Mouse (Mus musculus) lung, postnatal 0 days (tissue): ENCODE measurements around the gene Fam71f2.

Source experiments
- CTCF ChIP-seq: IDR thresholded peaks from 2 replicates; pipeline ENCODE4 v1.5.1; 2016; ENCODE audit warnings: antibody characterized with exemption, mild to moderate bottlenecking
- EP300 ChIP-seq: IDR thresholded peaks from 2 replicates; pipeline ENCODE4 v1.6.1; 2016; ENCODE audit warnings: antibody characterized with exemption, mild to moderate bottlenecking, control low read depth

- peak; percentile 75 for TF ChIP-seq EP300
- no peak for TF ChIP-seq CTCF
These were observed 8.4 kb upstream of the Fam71f2 start for GRCm38 (mm10) chr6:29270961-29271360.
